29 mouse cellular contexts compared by ENCODE assay signal in genomic region chr1:83801759-83802158, GRCm38 (mm10).
"Had no signal": no experiment of that assay in that cellular context is flagged by ENCODE, and none has a peak within 500 bp of the region (broad histone marks: within the 10 kb centered on the region; RNA-seq: fewer than 3 reads in every experiment).

No protein-coding gene starts in this region.

- H3K27ac ChIP-seq: left cerebral cortex, adult 2 months; limb, embryonic 10.5 days; limb, embryonic 12.5 days; limb, embryonic 13.5 days; limb, embryonic 15.5 days; liver, embryonic 12.5 days; liver, embryonic 13.5 days; liver, embryonic 14.5 days; liver, embryonic 15.5 days; lung, embryonic 15.5 days; macrophage; midbrain, embryonic 10.5 days; midbrain, embryonic 12.5 days; midbrain, embryonic 13.5 days; midbrain, embryonic 15.5 days; neural tube, embryonic 12.5 days had no signal

- H3K9me3 ChIP-seq: limb, embryonic 10.5 days; limb, embryonic 12.5 days; limb, embryonic 13.5 days; limb, embryonic 15.5 days; liver, embryonic 12.5 days; liver, embryonic 13.5 days; liver, embryonic 15.5 days; lung, embryonic 15.5 days; midbrain, embryonic 10.5 days; midbrain, embryonic 12.5 days; midbrain, embryonic 13.5 days; midbrain, embryonic 15.5 days; neural tube, embryonic 12.5 days had no signal

- H3K27me3 ChIP-seq: limb, embryonic 12.5 days; limb, embryonic 13.5 days; limb, embryonic 15.5 days; liver, embryonic 12.5 days; liver, embryonic 13.5 days; liver, embryonic 15.5 days; lung, embryonic 15.5 days; megakaryocyte, embryonic 14.5 days; midbrain, embryonic 12.5 days; midbrain, embryonic 13.5 days; midbrain, embryonic 15.5 days; neural tube, embryonic 12.5 days had no signal

- H3K4me3 ChIP-seq: left cerebral cortex, adult 2 months; limb, embryonic 10.5 days; limb, embryonic 12.5 days; limb, embryonic 13.5 days; limb, embryonic 15.5 days; liver, embryonic 12.5 days; liver, embryonic 13.5 days; liver, embryonic 15.5 days; lung, embryonic 15.5 days; megakaryocyte, embryonic 14.5 days; midbrain, embryonic 10.5 days; midbrain, embryonic 12.5 days; midbrain, embryonic 13.5 days; midbrain, embryonic 15.5 days; myocyte; neural tube, embryonic 12.5 days had no signal

- H3K9ac ChIP-seq: limb, embryonic 12.5 days; limb, embryonic 13.5 days; limb, embryonic 15.5 days; liver, embryonic 12.5 days; liver, embryonic 13.5 days; liver, embryonic 14.5 days; liver, embryonic 15.5 days; liver, postnatal 0 days; lung, embryonic 14.5 days; lung, embryonic 15.5 days; midbrain, embryonic 12.5 days; midbrain, embryonic 13.5 days; midbrain, embryonic 15.5 days; neural tube, embryonic 12.5 days had no signal

- ATAC-seq: liver, embryonic 12.5 days; liver, postnatal 0 days; midbrain, embryonic 13.5 days; midbrain, embryonic 15.5 days; midbrain, embryonic 16.5 days had no signal

- H3K36me3 ChIP-seq: limb, embryonic 10.5 days; limb, embryonic 12.5 days; limb, embryonic 13.5 days; limb, embryonic 15.5 days; liver, embryonic 12.5 days; liver, embryonic 13.5 days; liver, embryonic 15.5 days; lung, embryonic 15.5 days; midbrain, embryonic 10.5 days; midbrain, embryonic 12.5 days; midbrain, embryonic 13.5 days; midbrain, embryonic 15.5 days; neural tube, embryonic 12.5 days had no signal

- DNase-seq: layer of hippocampus, postnatal 36 days; left cerebral cortex, postnatal 4 days; liver; liver, embryonic 13.5 days; liver, postnatal 0 days; lung, adult 18-20 months; lung, adult 2 months; lung, embryonic 14.5 days; midbrain, embryonic 14.5 days had no signal

- H3K4me1 ChIP-seq: limb, embryonic 10.5 days; limb, embryonic 12.5 days; limb, embryonic 15.5 days; liver, embryonic 12.5 days; liver, embryonic 13.5 days; liver, embryonic 15.5 days; megakaryocyte, embryonic 14.5 days; midbrain, embryonic 10.5 days; midbrain, embryonic 12.5 days; midbrain, embryonic 13.5 days; midbrain, embryonic 15.5 days; neural tube, embryonic 12.5 days had no signal

- H3K4me2 ChIP-seq: limb, embryonic 12.5 days; limb, embryonic 13.5 days; limb, embryonic 15.5 days; liver, embryonic 11.5 days; liver, embryonic 12.5 days; liver, embryonic 13.5 days; liver, embryonic 15.5 days; lung, embryonic 14.5 days; lung, embryonic 15.5 days; midbrain, embryonic 11.5 days; midbrain, embryonic 12.5 days; midbrain, embryonic 13.5 days; midbrain, embryonic 15.5 days; neural tube, embryonic 12.5 days had no signal
